Mouse (Mus musculus): ENCODE measurements around the gene A930004D18Rik.

A930004D18Rik gene

DNA sequence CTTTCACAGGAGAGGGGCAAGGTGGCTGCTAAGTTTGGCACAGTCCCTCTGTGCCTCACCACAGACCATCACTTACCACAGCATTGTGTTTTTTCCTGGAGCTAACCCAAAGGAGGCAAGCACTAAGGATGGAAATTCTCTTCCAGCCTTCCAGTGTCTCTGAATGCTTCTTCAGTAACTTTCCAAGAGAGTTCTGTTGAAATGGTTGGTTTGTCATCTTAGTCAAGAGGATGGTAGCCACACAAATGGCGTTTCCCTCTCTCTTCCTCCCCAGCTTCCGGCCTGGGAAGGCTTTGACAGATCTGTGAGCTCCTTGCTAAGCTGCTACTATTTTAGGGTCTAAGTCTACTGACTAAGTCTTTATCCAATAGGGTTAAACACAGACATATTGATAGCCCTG, at the start of gene A930004D18Rik:
TSS of gene A930004D18Rik (minus strand) at position 247 of the 400 bp plus-strand sequence.
- no peak for DNase-seq (ENCODE audit: low spot score in 2 of 2)

GRCm38 (mm10) chr2:18080182-18080860, 42.8 kb upstream of the A930004D18Rik start:
- DNase-seq (ENCODE audit: low spot score in 2 of 2) = no peak

- no peak for DNase-seq (ENCODE audit: low spot score in 2 of 2)
Measured at GRCm38 (mm10) chr2:18071947-18072346, 34.4 kb upstream of the A930004D18Rik start.

DNA sequence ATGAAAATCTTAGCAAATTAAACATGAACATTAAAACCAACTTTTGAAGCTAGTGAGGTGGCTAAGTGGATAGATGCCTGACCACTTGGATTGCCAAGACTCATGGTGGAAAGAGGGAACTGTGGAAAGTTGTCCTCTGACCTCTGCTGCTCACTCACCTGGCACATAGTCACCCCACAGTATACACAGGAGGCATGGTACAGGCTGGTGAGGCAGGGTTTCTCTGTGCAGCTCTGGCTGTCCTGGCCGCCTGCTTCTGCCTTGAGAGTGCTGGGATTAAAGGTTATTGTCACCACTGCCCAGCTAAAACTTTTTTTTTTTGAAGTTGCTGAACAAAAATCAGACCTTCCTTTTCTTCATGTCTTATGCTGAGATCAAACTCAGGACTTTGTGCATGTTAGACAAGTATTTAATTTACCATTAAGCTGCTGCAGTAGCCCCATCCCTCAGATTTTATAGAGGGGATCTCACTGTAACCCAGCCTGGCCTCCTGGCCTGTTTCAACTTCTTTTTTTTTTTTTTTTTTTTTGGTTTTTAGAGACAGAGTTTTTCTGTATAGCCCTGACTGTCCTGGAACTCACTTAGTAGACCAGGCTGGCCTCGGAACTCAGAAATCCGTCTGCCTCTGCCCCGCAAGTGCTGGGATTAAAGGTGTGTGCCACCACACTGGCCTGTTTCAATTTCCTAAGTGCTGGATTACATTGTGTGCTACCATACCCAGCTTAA, 30.7 kb upstream of the A930004D18Rik start:
- DNase-seq (ENCODE audit: low spot score in 2 of 2) = no peak

GRCm38 (mm10) chr2:18066436-18066835, 28.9 kb upstream of the A930004D18Rik start:
- no peak for DNase-seq (ENCODE audit: low spot score in 2 of 2)

DNA sequence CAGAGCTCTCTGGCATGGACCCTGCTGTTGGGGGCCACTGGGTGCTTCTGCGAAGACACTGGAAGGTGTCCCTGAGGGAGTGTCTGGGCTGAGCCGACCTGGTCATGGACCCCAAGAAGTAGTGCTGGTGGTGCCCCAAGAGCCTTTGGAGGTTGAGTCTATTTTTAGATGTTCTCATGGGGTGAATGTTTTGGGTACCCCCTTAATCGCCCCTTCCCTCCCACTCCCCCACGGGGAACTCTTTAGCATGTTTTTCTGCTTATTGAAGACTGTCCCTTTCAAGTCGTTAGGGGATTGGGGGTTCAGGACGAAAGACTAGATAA, 28.1 kb upstream of the A930004D18Rik start:
- no peak for DNase-seq (ENCODE audit: low spot score in 2 of 2)

DNA sequence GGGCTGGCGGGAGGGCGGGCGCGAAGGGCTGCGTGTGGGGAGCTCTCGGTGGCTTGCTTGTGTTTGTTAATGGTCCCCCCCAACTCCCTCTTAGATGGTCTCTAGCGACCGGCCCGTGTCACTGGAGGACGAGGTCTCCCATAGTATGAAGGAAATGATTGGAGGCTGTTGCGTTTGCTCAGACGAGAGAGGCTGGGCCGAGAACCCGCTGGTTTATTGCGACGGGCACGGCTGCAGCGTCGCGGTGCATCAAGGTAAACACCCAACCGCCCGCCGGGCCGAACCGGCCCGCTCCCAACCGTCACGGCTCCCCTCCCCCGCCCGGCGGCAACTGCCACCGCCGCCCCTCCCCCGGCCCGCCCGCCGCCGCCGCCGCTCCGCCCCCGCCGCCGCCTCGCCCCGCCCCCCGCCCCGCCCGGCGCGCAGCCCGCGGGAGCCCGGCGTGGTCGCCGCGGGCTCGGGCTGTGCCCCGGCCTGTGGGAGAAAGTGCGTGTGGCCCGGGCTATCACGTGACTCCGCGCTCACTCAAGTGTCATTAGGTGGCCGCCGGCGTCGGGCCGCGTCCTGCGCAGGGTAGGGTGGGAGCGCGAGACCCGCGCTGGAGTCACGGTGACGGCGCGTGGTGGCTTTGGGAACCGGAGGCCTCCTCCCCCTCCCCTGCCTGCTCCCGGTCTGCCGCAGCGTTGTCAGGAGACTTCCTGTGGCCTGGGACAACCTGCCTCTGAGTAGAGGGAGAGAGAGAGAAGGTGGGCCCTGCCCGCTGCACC, 27.6 kb upstream of the A930004D18Rik start:
- peak; percentile 58 to 62 for DNase-seq (ENCODE audit: low spot score in 2 of 2)

DNA sequence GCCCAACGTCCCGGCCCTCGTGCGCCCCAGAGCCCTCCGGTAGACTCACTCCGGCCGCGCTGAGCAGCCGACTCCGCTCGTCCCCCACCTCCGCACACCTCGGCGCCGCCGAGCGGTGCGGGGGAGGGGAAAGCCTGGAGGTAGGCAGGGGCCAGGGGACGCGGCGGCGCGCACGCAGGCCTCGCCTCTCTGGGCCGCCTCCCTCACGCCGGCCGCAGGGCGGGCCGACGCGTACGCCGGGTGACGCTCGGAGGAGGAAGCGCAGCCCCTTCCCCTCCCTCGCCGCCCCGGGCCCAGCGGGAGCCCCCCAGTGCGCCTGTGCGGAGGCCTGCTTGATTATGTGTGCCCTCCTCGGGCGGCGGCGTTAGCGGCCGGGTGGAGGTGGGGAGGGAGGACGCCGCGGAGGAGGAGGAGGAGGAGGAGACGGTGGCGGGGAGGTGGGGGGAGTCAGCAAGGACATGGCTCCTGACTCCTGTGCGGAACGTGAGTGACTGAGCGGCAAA, 26.9 kb upstream of the A930004D18Rik start:
- peak; percentile 89 to 92 for DNase-seq (ENCODE audit: low spot score in 2 of 2)

DNA sequence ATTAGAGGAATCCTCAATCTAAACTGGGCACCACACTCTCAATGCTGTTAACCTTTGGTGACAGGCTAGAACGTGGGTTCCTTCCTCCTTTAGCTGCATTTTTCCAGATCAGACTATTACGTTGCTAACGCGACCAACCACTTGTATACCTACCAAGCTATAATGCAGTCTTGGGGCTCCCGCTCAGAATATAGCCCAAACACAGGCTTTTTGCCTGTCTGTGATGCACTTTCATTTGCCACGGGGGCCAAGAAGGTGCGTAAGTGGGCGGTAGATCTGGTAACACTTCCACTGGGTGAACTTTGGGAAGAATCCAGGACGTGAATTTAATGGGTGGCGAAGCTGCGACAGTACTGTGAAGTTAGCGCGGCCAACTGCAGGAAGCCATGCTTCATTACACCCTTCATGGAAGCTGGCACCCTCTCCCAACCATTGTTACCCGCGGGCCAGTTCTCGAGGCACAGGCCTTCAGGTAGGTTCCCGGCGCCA, 26.3 kb upstream of the A930004D18Rik start:
- DNase-seq (ENCODE audit: low spot score in 2 of 2) = peak; percentile 54 to 71

- DNase-seq (ENCODE audit: low spot score in 2 of 2) = no peak
Measured at GRCm38 (mm10) chr2:18060396-18060795, 22.9 kb upstream of the A930004D18Rik start.

DNA sequence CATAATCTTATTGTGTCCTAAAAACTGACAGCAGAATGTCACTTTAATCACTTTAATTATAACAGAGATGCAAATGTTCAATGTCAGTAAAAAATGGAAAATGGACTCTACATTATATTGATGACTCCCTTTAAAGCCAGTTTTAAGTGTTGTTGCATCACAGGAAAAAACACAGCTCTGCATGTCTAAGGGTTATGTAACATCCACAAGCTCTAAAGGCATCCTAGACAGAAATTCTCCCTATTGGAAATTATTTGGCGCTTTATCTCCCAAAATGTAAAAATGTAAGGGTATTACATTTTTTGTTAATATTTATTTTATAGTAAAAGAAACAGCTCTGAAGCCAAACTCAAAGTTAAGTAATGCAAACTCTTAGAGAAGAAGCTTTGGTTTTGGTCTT, 22.4 kb upstream of the A930004D18Rik start:
- no peak for DNase-seq (ENCODE audit: low spot score in 2 of 2)

GRCm38 (mm10) chr2:18059063-18059462, 21.5 kb upstream of the A930004D18Rik start:
- no peak for DNase-seq (ENCODE audit: low spot score in 2 of 2)

GRCm38 (mm10) chr2:18058146-18058708, 20.7 kb upstream of the A930004D18Rik start:
- DNase-seq (ENCODE audit: low spot score in 2 of 2) = no peak

DNA sequence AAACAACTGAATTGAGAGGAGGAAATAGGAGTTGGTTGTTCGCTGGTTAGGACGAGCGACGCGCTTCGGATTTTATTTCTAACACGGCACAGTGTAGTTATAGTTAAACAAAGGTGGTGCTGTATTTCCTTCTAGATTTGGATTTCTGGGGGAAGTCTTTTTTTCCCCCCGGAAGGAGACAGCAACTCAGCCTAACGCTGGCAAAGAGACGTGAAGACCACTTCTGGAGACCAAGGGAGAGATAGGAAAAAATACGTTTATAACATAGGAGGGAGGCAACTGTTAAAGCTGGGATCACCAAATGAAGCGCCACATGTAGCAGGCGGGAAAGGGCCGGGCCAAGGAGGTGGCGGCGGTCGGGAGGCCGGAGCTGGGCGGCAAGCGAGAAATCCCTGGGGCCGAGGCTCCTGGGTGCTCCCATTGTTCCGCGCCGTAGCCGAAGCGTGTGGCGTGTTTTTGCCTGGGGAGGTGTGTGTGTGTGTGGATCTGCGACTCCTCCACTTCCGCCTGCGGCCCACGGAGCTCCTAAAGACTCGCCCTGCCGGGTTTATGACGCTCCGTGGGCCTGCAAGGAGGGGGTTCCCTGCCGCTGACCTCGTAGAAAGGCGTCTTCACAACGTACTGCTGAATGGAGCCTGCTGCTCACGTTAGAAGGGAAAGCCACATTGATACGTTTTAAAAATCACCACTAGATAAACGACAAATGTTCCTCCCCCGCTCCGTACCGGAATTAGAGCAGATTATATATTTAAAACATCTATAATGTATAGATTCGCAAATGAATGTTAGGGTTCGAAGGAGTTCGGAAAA, 20.0 kb upstream of the A930004D18Rik start:
- DNase-seq (ENCODE audit: low spot score in 2 of 2) = peak; percentile 50 to 62

DNA sequence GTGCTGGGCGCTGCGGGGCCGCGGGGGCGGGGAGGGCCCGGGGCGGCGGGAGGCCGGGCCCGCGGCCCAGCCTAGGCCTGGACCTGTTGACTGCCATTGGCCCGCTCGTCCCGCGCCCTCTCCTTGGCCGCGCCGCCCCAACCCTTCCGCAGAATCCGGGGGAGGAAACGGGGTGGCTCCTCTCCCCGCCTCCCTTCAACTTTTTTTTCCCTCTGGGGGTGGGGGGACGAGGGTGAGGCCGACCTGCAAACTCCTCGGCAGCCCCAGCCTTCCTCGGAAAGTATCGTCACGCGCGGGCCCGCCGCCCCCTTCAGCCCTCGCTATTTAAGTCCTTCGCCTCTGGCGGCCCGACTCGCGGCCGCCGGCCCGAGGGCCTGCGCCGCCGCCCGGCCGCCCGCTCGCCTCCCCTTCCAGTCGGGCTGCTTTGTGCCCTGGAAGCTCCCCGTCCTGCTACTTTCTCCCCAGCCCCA, 19.3 kb upstream of the A930004D18Rik start:
- peak; percentile 83 to 84 for DNase-seq (ENCODE audit: low spot score in 2 of 2)

GRCm38 (mm10) chr2:18055929-18056785, 18.6 kb upstream of the A930004D18Rik start:
- DNase-seq (ENCODE audit: low spot score in 2 of 2) = peak; percentile 84 to 87

DNA sequence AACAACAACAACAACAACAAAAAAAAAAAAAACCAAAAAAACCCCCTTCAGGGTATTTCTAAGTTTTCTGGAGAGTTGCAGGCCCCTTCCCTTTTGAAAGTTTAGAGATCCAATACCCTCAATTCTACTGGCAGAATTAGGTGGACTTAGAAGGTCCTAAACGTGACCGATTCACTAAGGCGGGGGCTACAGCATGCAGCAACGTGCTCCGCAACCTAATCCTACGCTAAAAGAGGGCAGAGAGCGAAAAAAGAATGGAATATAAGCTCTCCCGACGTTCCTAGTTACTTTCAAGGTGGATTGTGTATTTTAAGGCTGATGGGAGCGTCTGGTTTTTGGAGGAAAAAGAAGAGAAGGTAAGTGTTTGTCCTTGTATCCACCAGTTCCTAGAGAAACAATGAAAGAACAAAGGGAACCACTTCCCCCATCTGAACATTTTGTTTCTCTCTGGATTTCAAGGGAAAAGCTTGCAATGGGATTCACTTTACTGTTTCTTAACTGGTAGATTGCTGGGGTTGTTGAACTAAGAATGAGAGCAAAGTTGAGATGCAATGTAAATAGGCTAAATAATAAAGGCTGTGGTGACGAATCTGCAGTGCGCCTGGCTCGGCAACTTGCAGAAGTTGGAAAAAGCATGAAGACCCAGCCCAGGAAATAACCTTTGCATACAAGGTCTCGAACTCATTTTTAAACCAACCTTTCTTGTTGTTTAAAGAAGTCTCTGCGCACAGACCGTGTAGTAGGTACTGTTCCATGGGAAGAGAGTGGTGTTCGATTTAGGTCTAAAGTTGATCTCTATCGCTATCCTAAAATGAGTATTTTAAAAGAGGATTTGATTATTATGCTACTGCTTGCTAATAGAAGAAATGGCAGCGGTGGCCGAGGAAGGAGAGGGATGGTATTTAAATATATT, 17.7 kb upstream of the A930004D18Rik start, which contains the start of gene Mllt10:
TSS of gene Mllt10 (plus strand) at position 222 of the 913 bp plus-strand sequence.
- no peak for DNase-seq (ENCODE audit: low spot score in 2 of 2)

DNA sequence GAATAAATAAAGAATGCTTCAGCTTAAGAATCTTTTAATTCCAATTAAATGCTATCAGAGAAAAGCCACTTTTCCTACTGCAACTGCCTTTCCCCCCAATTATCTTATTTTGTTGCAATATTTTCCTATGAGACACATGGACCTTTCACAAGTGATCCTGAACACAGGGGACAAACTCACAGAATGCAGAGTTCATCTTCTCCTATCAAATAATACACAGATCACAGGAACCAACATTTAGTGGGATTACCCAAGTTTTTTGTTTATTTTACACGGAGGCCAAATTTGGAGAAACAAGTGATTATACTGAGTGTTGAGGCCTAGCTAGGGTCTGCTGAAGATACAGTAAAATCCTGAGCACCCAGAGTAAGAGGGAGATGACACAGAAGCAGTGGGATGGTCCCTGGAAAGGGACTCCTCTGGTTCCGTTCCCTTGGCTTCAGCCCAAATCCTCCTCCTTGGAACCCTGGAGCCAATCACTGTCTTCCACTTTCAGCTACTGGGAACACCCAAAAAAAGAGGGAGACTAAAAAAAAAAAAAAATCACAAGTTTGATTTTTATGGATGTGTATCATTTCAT, 16.5 kb upstream of the A930004D18Rik start:
- DNase-seq (ENCODE audit: low spot score in 2 of 2) = no peak

Data from frontal cortex, postnatal 36 days (tissue).